Mouse (Mus musculus): ENCODE results near the gene Ramp3.

DNA sequence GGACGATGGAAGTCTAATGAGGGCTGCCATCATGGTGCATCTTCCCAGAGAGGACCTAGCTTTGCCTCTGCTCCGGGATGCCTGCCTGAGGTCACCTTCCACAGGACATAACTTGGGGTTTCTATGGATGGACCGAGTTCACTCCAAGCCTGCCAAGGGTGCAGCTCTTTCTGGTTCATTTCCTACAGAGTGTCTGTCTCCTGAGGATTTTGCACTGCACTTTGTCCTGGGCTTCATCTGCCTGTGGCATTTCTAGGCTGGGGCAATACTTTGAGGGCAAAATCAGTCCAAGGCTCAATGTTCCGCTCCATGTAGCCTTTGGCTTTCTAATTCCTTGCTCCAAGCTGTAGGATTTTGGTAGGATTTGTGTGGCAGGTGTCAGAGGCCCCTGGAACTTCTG, 12.5 kb downstream of the Ramp3 start:
- TF ChIP-seq POLR2A (IDR thresholded peaks at IDR 0.05; ENCODE audit: low read depth, low read length), result no peak
- no peak for TF ChIP-seq CTCF (IDR thresholded peaks at IDR 0.05; ENCODE audit: extremely low read depth, insufficient read length, insufficient replicate concordance, low read depth, low read length)
